Mouse (Mus musculus): ENCODE data around the gene Gnai3. TPM values are rescaled to one million over a fixed set of nuclear protein-coding genes. Genes with fewer than 3 reads are reported as not detected.

The Gnai3 gene
- polyA plus RNA-seq, 1 experiment from 2014 or later, result 146 TPM

- ATAC-seq (replicated peaks; ENCODE audit: low FRiP score) (no peak), DNase-seq (ENCODE audit: low spot score) (no peak)
- Histone ChIP-seq H3K27me3 (replicated peaks; ENCODE audit: control insufficient read depth, insufficient read depth, low read length) (no peaks in the 10 kb centered on the region), H3K9ac (ENCODE audit: low read depth, low read length) (no peak overlapping the region), H3K36me3 (ENCODE audit: control insufficient read depth, insufficient read depth, low read length) (peaks cover under 1% of the 10 kb centered on the region), H3K27ac (ENCODE audit: low read depth, low read length) (no peak overlapping the region), H3K4me1 (replicated peaks; ENCODE audit: control insufficient read depth, insufficient read depth, low read length) (peaks cover 36% of the 10 kb centered on the region), H3K4me3 (ENCODE audit: low read depth, low read length) (no peak overlapping the region), H3K9me3 (ENCODE audit: control insufficient read depth, low read length) (no peaks in the 10 kb centered on the region), H3K4me2 (no peak overlapping the region)
- 86% methylated on average over 3 of the region's 3 CpGs for WGBS
Measured at GRCm38 (mm10) chr3:108126327-108126726, 19.6 kb downstream of the Gnai3 start.

GRCm38 (mm10) chr3:108124131-108124530, 21.8 kb downstream of the Gnai3 start:
- H3K4me1 ChIP-seq (replicated peaks; ENCODE audit: control insufficient read depth, insufficient read depth, low read length), result peaks cover 17% of the 10 kb centered on the region
- no peak overlapping the region for H3K27ac ChIP-seq (ENCODE audit: low read depth, low read length)
- 47% methylated on average over 1 of the region's 1 CpGs for WGBS
- H3K9ac ChIP-seq (ENCODE audit: low read depth, low read length), result no peak overlapping the region
- no peak overlapping the region for H3K4me3 ChIP-seq (ENCODE audit: low read depth, low read length)
- ATAC-seq (replicated peaks; ENCODE audit: low FRiP score) (no peak), DNase-seq (ENCODE audit: low spot score) (no peak)
- no peaks in the 10 kb centered on the region for H3K27me3 ChIP-seq (replicated peaks; ENCODE audit: control insufficient read depth, insufficient read depth, low read length)
- H3K9me3 ChIP-seq (ENCODE audit: control insufficient read depth, low read length), result no peaks in the 10 kb centered on the region
- H3K36me3 ChIP-seq (ENCODE audit: control insufficient read depth, insufficient read depth, low read length), result peaks cover 12% of the 10 kb centered on the region
- H3K4me2 ChIP-seq, result no peak overlapping the region

GRCm38 (mm10) chr3:108123242-108123641, 22.7 kb downstream of the Gnai3 start:
- Histone ChIP-seq H3K36me3 (ENCODE audit: control insufficient read depth, insufficient read depth, low read length) (peaks cover 13% of the 10 kb centered on the region), H3K4me2 (no peak overlapping the region), H3K9ac (ENCODE audit: low read depth, low read length) (no peak overlapping the region), H3K4me3 (ENCODE audit: low read depth, low read length) (no peak overlapping the region), H3K9me3 (ENCODE audit: control insufficient read depth, low read length) (no peaks in the 10 kb centered on the region), H3K4me1 (replicated peaks; ENCODE audit: control insufficient read depth, insufficient read depth, low read length) (peaks cover 8% of the 10 kb centered on the region), H3K27ac (ENCODE audit: low read depth, low read length) (no peak overlapping the region), H3K27me3 (replicated peaks; ENCODE audit: control insufficient read depth, insufficient read depth, low read length) (no peaks in the 10 kb centered on the region)
- WGBS, result 88% methylated on average over 5 of the region's 5 CpGs
- DNase-seq (ENCODE audit: low spot score) (no peak), ATAC-seq (replicated peaks; ENCODE audit: low FRiP score) (no peak)

GRCm38 (mm10) chr3:108121101-108121500, 24.8 kb downstream of the Gnai3 start:
- Histone ChIP-seq H3K9ac (ENCODE audit: low read depth, low read length) (no peak overlapping the region), H3K36me3 (ENCODE audit: control insufficient read depth, insufficient read depth, low read length) (peaks cover 17% of the 10 kb centered on the region), H3K4me2 (no peak overlapping the region), H3K27ac (ENCODE audit: low read depth, low read length) (no peak overlapping the region), H3K4me3 (ENCODE audit: low read depth, low read length) (no peak overlapping the region), H3K4me1 (replicated peaks; ENCODE audit: control insufficient read depth, insufficient read depth, low read length) (0 out of 2 replicates have a peak, but pooled peaks cover 2% of the 10 kb centered on the region), H3K9me3 (ENCODE audit: control insufficient read depth, low read length) (no peaks in the 10 kb centered on the region), H3K27me3 (replicated peaks; ENCODE audit: control insufficient read depth, insufficient read depth, low read length) (no peaks in the 10 kb centered on the region)
- no peak for ATAC-seq (replicated peaks; ENCODE audit: low FRiP score)
- DNase-seq (ENCODE audit: low spot score), result no peak
- 82% methylated on average over 3 of the region's 3 CpGs for WGBS

- no peaks in the 10 kb centered on the region for H3K9me3 ChIP-seq (ENCODE audit: control insufficient read depth, low read length)
- no peak overlapping the region for H3K27ac ChIP-seq (ENCODE audit: low read depth, low read length)
- H3K4me3 ChIP-seq (ENCODE audit: low read depth, low read length), result no peak overlapping the region
- peaks cover 28% of the 10 kb centered on the region for H3K36me3 ChIP-seq (ENCODE audit: control insufficient read depth, insufficient read depth, low read length)
- no peak for DNase-seq (ENCODE audit: low spot score)
- WGBS, result 90% methylated on average over 6 of the region's 6 CpGs
- H3K4me1 ChIP-seq (replicated peaks; ENCODE audit: control insufficient read depth, insufficient read depth, low read length), result no peaks in the 10 kb centered on the region
- no peak overlapping the region for H3K4me2 ChIP-seq
- no peak overlapping the region for H3K9ac ChIP-seq (ENCODE audit: low read depth, low read length)
- ATAC-seq (replicated peaks; ENCODE audit: low FRiP score), result no peak
- H3K27me3 ChIP-seq (replicated peaks; ENCODE audit: control insufficient read depth, insufficient read depth, low read length), result no peaks in the 10 kb centered on the region
Measured at GRCm38 (mm10) chr3:108117465-108117864, 28.5 kb downstream of the Gnai3 start.

- H3K27me3 ChIP-seq (replicated peaks; ENCODE audit: control insufficient read depth, insufficient read depth, low read length), result no peaks in the 10 kb centered on the region
- DNase-seq (ENCODE audit: low spot score), result no peak
- no peak overlapping the region for H3K4me3 ChIP-seq (ENCODE audit: low read depth, low read length)
- H3K4me2 ChIP-seq, result no peak overlapping the region
- no peaks in the 10 kb centered on the region for H3K9me3 ChIP-seq (ENCODE audit: control insufficient read depth, low read length)
- H3K4me1 ChIP-seq (replicated peaks; ENCODE audit: control insufficient read depth, insufficient read depth, low read length), result no peaks in the 10 kb centered on the region
- H3K9ac ChIP-seq (ENCODE audit: low read depth, low read length), result no peak overlapping the region
- 83% methylated on average over 7 of the region's 7 CpGs for WGBS
- no peak overlapping the region for H3K27ac ChIP-seq (ENCODE audit: low read depth, low read length)
- no peak for ATAC-seq (replicated peaks; ENCODE audit: low FRiP score)
- peaks cover 34% of the 10 kb centered on the region for H3K36me3 ChIP-seq (ENCODE audit: control insufficient read depth, insufficient read depth, low read length)
Measured at GRCm38 (mm10) chr3:108113591-108114289, 32.2 kb downstream of the Gnai3 start.

- ATAC-seq (replicated peaks; ENCODE audit: low FRiP score) (no peak), DNase-seq (ENCODE audit: low spot score) (no peak)
- no peak overlapping the region for H3K9ac ChIP-seq (ENCODE audit: low read depth, low read length)
- H3K4me1 ChIP-seq (replicated peaks; ENCODE audit: control insufficient read depth, insufficient read depth, low read length), result no peaks in the 10 kb centered on the region
- H3K27ac ChIP-seq (ENCODE audit: low read depth, low read length), result no peak overlapping the region
- 79% methylated on average over 4 of the region's 4 CpGs for WGBS
- no peak overlapping the region for H3K4me2 ChIP-seq
- H3K27me3 ChIP-seq (replicated peaks; ENCODE audit: control insufficient read depth, insufficient read depth, low read length), result no peaks in the 10 kb centered on the region
- no peak overlapping the region for H3K4me3 ChIP-seq (ENCODE audit: low read depth, low read length)
- H3K9me3 ChIP-seq (ENCODE audit: control insufficient read depth, low read length), result no peaks in the 10 kb centered on the region
- peaks cover 38% of the 10 kb centered on the region for H3K36me3 ChIP-seq (ENCODE audit: control insufficient read depth, insufficient read depth, low read length)
Measured at GRCm38 (mm10) chr3:108112666-108113065, 33.3 kb downstream of the Gnai3 start.

- Histone ChIP-seq H3K9me3 (ENCODE audit: control insufficient read depth, low read length) (no peaks in the 10 kb centered on the region), H3K27ac (ENCODE audit: low read depth, low read length) (no peak overlapping the region), H3K4me3 (ENCODE audit: low read depth, low read length) (no peak overlapping the region), H3K27me3 (replicated peaks; ENCODE audit: control insufficient read depth, insufficient read depth, low read length) (no peaks in the 10 kb centered on the region), H3K9ac (ENCODE audit: low read depth, low read length) (no peak overlapping the region), H3K4me2 (no peak overlapping the region), H3K4me1 (replicated peaks; ENCODE audit: control insufficient read depth, insufficient read depth, low read length) (no peaks in the 10 kb centered on the region), H3K36me3 (ENCODE audit: control insufficient read depth, insufficient read depth, low read length) (peaks cover 38% of the 10 kb centered on the region)
- no peak for ATAC-seq (replicated peaks; ENCODE audit: low FRiP score)
- WGBS, result 73% methylated on average over 7 of the region's 7 CpGs
- no peak for DNase-seq (ENCODE audit: low spot score)
Measured at GRCm38 (mm10) chr3:108112246-108112645, 33.7 kb downstream of the Gnai3 start.

GRCm38 (mm10) chr3:108111320-108111719, 34.6 kb downstream of the Gnai3 start:
- H3K4me1 ChIP-seq (replicated peaks; ENCODE audit: control insufficient read depth, insufficient read depth, low read length), result peaks cover 6% of the 10 kb centered on the region; the same call in 1 of the 2 replicates
- no peaks in the 10 kb centered on the region for H3K9me3 ChIP-seq (ENCODE audit: control insufficient read depth, low read length)
- H3K36me3 ChIP-seq (ENCODE audit: control insufficient read depth, insufficient read depth, low read length), result peaks cover 36% of the 10 kb centered on the region
- no peak overlapping the region for H3K4me3 ChIP-seq (ENCODE audit: low read depth, low read length)
- 92% methylated on average over 5 of the region's 5 CpGs for WGBS
- H3K27me3 ChIP-seq (replicated peaks; ENCODE audit: control insufficient read depth, insufficient read depth, low read length), result no peaks in the 10 kb centered on the region
- no peak overlapping the region for H3K27ac ChIP-seq (ENCODE audit: low read depth, low read length)
- no peak overlapping the region for H3K4me2 ChIP-seq
- no peak for DNase-seq (ENCODE audit: low spot score)
- no peak for ATAC-seq (replicated peaks; ENCODE audit: low FRiP score)
- no peak overlapping the region for H3K9ac ChIP-seq (ENCODE audit: low read depth, low read length)

All from liver, embryonic 11.5 days (tissue).